Mouse (Mus musculus) frontal cortex, adult (tissue): ENCODE data around the gene Cox7a2.

ENCODE experiments used
- ATAC-seq: cut with Nextera tagmentation; 2 replicates; pipeline ENCODE4 v1.9.2; 2017; ENCODE audit warnings: mild to moderate bottlenecking, moderate library complexity, mixed read lengths; ENCODE audit not compliant: low TSS enrichment

Cox7a2 gene

GRCm38 (mm10) chr9:79759385-79760005, at the start of gene Cox7a2:
TSS of gene Cox7a2 (minus strand) at chr9:79759878.
- peak; percentile 99 for ATAC-seq

- ATAC-seq = no peak
These were observed 49.7 kb upstream of the Cox7a2 start for GRCm38 (mm10) chr9:79809411-79809810.

GRCm38 (mm10) chr9:79807178-79807577, 47.5 kb upstream of the Cox7a2 start:
- no peak for ATAC-seq

GRCm38 (mm10) chr9:79806317-79807075, 46.8 kb upstream of the Cox7a2 start:
- ATAC-seq = peak; percentile 72

- no peak for ATAC-seq
These were observed 45.7 kb upstream of the Cox7a2 start for GRCm38 (mm10) chr9:79805426-79805825.

- no peak for ATAC-seq
These were observed 36.9 kb upstream of the Cox7a2 start for GRCm38 (mm10) chr9:79796461-79797135.

- ATAC-seq = no peak
These were observed 35.4 kb upstream of the Cox7a2 start for GRCm38 (mm10) chr9:79795076-79795475.

GRCm38 (mm10) chr9:79792841-79793835, 33.5 kb upstream of the Cox7a2 start, which contains the start of gene Tmem30a:
TSS of gene Tmem30a (minus strand) at chr9:79793507.
- peak; percentile 98 for ATAC-seq

- peak; percentile 52; the same call in 1 of the 2 replicates for ATAC-seq
These were observed 26.1 kb upstream of the Cox7a2 start for GRCm38 (mm10) chr9:79785794-79786085.

- no peak for ATAC-seq
These were observed 25.5 kb upstream of the Cox7a2 start for GRCm38 (mm10) chr9:79784934-79785793.

- no peak for ATAC-seq
These were observed 24.8 kb upstream of the Cox7a2 start for GRCm38 (mm10) chr9:79784439-79784838.

- peak; percentile 92 for ATAC-seq
These were observed 19.7 kb upstream of the Cox7a2 start for GRCm38 (mm10) chr9:79779354-79779753.

- ATAC-seq = no peak
These were observed 7.4 kb upstream of the Cox7a2 start for GRCm38 (mm10) chr9:79766991-79767545.

GRCm38 (mm10) chr9:79765329-79765728, 5.7 kb upstream of the Cox7a2 start:
- ATAC-seq = no peak

GRCm38 (mm10) chr9:79762519-79762918, 2.8 kb upstream of the Cox7a2 start:
- ATAC-seq = no peak

GRCm38 (mm10) chr9:79760076-79760475, 398 bp upstream of the Cox7a2 start:
- ATAC-seq = peak; percentile 38

- ATAC-seq = no peak
These were observed 4.4 kb downstream of the Cox7a2 start for GRCm38 (mm10) chr9:79755311-79755710.

GRCm38 (mm10) chr9:79751846-79752245, 7.8 kb downstream of the Cox7a2 start:
- ATAC-seq = no peak

GRCm38 (mm10) chr9:79750709-79751108, 9.0 kb downstream of the Cox7a2 start:
- 0 out of 2 replicates have a peak, but pooled peaks have one; percentile 26 for ATAC-seq

GRCm38 (mm10) chr9:79745036-79745435, 14.6 kb downstream of the Cox7a2 start:
- ATAC-seq = no peak
